Mouse (Mus musculus) embryonic facial prominence, embryonic 13.5 days (tissue): ENCODE results near the gene Trappc3. TPM values are rescaled to one million over a fixed set of nuclear protein-coding genes. Genes with fewer than 3 reads are reported as not detected.

Source experiments
- ATAC-seq: fragments of 200-750 bp; cut with Nextera tagmentation; 2 replicates; pipeline ENCODE4 v1.8.0; 2017; ENCODE audit warnings: low read depth; ENCODE audit not compliant: insufficient number of reproducible peaks, insufficient read depth, low FRiP score, low TSS enrichment
- H3K27ac ChIP-seq: fragments of 300-500 bp; sonication (generic); 2 replicates; pipeline ENCODE4 v1.5.1; 2015; ENCODE audit warnings: moderate library complexity, mild to moderate bottlenecking, inconsistent platforms
- H3K27me3 ChIP-seq: fragments of 300-500 bp; sonication (generic); 2 replicates; pipeline ENCODE4 v1.6.1; 2015; ENCODE audit warnings: mild to moderate bottlenecking, inconsistent platforms
- H3K36me3 ChIP-seq: fragments of 300-500 bp; sonication (generic); 2 replicates; pipeline ENCODE4 v1.6.1; 2015; ENCODE audit warnings: mild to moderate bottlenecking, inconsistent platforms
- H3K4me1 ChIP-seq: fragments of 300-500 bp; sonication (generic); 2 replicates; pipeline ENCODE4 v1.6.1; 2015; ENCODE audit warnings: inconsistent platforms
- H3K4me2 ChIP-seq: fragments of 300-500 bp; sonication (generic); 2 replicates; pipeline ENCODE4 v1.6.1; 2015; ENCODE audit warnings: moderate library complexity, mild to moderate bottlenecking, inconsistent platforms
- H3K4me3 ChIP-seq: fragments of 300-500 bp; sonication (generic); 2 replicates; pipeline ENCODE4 v1.5.1; 2015; ENCODE audit warnings: mild to moderate bottlenecking, inconsistent platforms
- H3K9ac ChIP-seq: fragments of 300-500 bp; sonication (generic); 2 replicates; pipeline ENCODE4 v1.6.1; 2015; ENCODE audit warnings: mild to moderate bottlenecking, inconsistent platforms
- H3K9me3 ChIP-seq: fragments of 300-500 bp; sonication (generic); 2 replicates; pipeline ENCODE4 v1.6.1; 2016; ENCODE audit warnings: inconsistent platforms
- WGBS: fragments of 180-500 bp; shearing (Covaris S2); methylation state at CpG from one replicate; pipeline ENCODE4 v1.1.7; 2015; ENCODE audit warnings: mixed read lengths; 5-methylcytosine and 5-hydroxymethylcytosine counted together
- polyA plus RNA-seq: library from polyadenylated mRNA; unstranded; fragments of >200 nt; fragmentation: Nextera tagmentation; extraction: Ambion mirVana; gene quantifications from 2 replicates; pipeline ENCODE4 v1.2.1, GENCODE M21; 2015

Trappc3 gene
- polyA plus RNA-seq, 1 experiment from 2014 or later, result 126 TPM

GRCm38 (mm10) chr4:126319806-126320205 is 57.7 kb downstream of the Trappc3 start:
- Histone ChIP-seq H3K9me3 (no peaks in the 10 kb centered on the region), H3K27me3 (peaks cover 12% of the 10 kb centered on the region), H3K4me2 (peak overlapping the region; percentile 85; the same call in 1 of the 2 replicates), H3K4me3 (no peak overlapping the region), H3K9ac (no peak overlapping the region), H3K36me3 (peaks cover 37% of the 10 kb centered on the region), H3K27ac (no peak overlapping the region), H3K4me1 (peaks cover 42% of the 10 kb centered on the region)
- WGBS, result 91% methylated on average over 6 of the region's 6 CpGs
- ATAC-seq, result no peak

DNA sequence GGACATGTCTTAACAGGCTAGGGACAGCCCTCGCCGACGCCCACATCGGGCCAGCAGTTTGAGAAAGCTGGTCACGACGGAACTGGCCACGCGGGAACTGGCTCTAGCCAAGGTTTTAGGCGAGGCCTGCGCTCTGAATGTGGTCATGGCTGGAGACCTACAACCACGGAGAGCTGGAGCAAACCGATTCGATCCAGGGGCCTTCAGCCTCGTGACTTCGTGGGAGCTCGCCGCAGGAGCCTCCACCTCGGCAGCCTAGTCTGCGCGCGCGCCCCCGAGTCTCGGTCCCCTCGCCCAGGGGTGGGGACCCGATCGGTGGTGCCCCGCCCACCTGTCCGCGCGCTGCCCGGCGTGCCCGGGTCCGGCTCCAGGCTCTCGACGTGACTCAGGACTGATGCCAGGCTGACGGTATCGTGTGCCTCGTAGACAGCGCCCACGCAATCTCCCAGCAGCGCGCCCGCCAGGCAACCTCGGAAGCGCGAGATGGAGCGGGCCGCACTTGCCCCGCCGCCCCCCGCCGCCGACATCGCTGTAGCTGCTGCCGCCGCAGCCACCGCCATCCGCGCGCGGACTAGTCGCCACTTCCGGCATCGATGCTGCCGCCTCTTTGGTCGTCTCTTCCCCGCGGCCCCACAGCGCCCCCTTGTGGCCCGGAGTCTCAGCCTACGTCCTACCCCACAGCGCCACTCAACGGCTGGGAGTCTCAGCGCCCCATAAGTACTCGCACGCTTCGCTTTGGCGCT is 59.2 kb downstream of the Trappc3 start, which contains the start of gene Adprhl2:
Gene Adprhl2 (minus strand): TSS at position 593 of the 743 bp plus-strand sequence.
- peak; percentile 59; the same call in 1 of the 2 replicates for ATAC-seq
- Histone ChIP-seq H3K9ac (peak within 1 kb of the TSS; percentile 91), H3K4me2 (peak within 1 kb of the TSS; percentile 85), H3K36me3 (peaks cover 28% of the 10 kb centered on the region), H3K27ac (peak within 1 kb of the TSS; percentile 71), H3K4me3 (peak within 1 kb of the TSS; percentile 83), H3K9me3 (no peaks in the 10 kb centered on the region), H3K4me1 (peaks cover 38% of the 10 kb centered on the region), H3K27me3 (peaks cover 13% of the 10 kb centered on the region)
- WGBS, result under 1% methylated on average over 78 of the region's 80 CpGs

DNA sequence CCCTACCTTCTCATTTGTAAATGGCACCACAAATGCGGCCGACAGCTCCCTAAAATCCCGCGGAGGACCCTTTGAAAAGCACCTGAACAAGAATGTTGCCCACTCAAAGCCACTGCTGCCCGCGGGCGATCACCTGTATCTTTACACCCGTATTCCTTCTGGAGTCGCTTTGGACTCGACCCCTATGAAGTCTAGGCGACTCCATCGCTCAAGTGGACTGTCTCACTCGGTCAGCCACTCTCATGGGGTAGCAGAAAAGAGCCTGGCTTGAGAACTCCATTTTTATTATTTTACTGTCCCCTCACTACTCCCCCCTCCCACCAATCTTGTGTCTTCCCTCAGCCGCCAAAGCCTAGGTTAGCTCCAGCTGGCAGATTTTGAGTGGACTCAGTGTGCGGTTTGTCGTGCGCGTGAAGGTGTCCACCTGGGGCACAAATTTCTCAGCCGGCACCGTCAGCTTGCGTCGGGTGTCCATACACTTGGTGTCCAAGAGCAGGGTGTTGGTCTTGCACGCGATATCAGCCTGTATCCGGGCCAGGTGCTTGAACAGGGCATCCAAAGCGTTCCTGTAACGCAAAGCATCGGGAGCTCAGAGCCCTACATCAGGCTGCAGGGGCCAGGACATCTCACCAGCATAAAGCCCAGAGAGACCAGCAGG is 59.9 kb downstream of the Trappc3 start:
- Histone ChIP-seq H3K9ac (peak overlapping the region; percentile 51; the same call in 1 of the 2 replicates), H3K27ac (no peak overlapping the region)

DNA sequence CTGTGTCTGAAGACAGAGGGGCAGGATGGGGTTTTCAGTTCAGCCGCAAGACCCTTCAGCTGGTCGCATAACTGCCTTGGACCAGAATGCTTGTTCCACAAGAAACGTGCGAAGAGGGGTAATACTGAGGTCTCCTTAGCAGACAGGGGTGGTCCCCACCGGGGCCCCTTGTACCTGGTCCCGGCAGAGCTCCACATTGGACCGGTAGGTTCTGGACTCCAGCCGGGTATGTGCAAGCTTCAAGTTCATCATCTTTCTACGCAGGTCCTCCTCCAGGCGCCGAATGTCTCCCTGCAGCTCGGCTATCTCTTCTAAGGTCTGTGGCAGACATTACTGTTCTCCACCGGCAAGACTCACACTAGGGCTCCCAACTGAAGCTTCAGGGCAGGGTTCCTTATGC is 60.5 kb downstream of the Trappc3 start:
- Histone ChIP-seq H3K9ac (no peak overlapping the region), H3K27me3 (peaks cover 13% of the 10 kb centered on the region), H3K9me3 (no peaks in the 10 kb centered on the region), H3K4me3 (no peak overlapping the region), H3K4me1 (peaks cover 36% of the 10 kb centered on the region), H3K4me2 (no peak overlapping the region), H3K36me3 (peaks cover 14% of the 10 kb centered on the region), H3K27ac (no peak overlapping the region)
- 97% methylated on average over 13 of the region's 13 CpGs for WGBS
- no peak for ATAC-seq

More for the DNA sequence above, 59.9 kb downstream of the Trappc3 start:
- peaks cover 36% of the 10 kb centered on the region for H3K4me1 ChIP-seq
- H3K4me3 ChIP-seq, result peak overlapping the region; percentile 83
- ATAC-seq, result no peak
- H3K36me3 ChIP-seq, result peaks cover 21% of the 10 kb centered on the region
- peaks cover 13% of the 10 kb centered on the region for H3K27me3 ChIP-seq
- no peaks in the 10 kb centered on the region for H3K9me3 ChIP-seq
- 54% methylated on average over 28 of the region's 28 CpGs for WGBS
- peak overlapping the region; percentile 85 for H3K4me2 ChIP-seq

GRCm38 (mm10) chr4:126324861-126325260 is 62.7 kb downstream of the Trappc3 start:
- ATAC-seq, result 0 out of 2 replicates have a peak, but pooled peaks have one; percentile 1
- Histone ChIP-seq H3K4me3 (peak overlapping the region; percentile 29), H3K9me3 (no peaks in the 10 kb centered on the region), H3K9ac (peak overlapping the region; percentile 54), H3K4me1 (peaks cover 33% of the 10 kb centered on the region), H3K27ac (peak overlapping the region; percentile 68), H3K27me3 (peaks cover 13% of the 10 kb centered on the region), H3K4me2 (peak overlapping the region; percentile 58), H3K36me3 (0 out of 2 replicates have a peak, but pooled peaks cover 1% of the 10 kb centered on the region)
- 23% methylated on average over 13 of the region's 13 CpGs for WGBS

GRCm38 (mm10) chr4:126325281-126325861 is 63.2 kb downstream of the Trappc3 start, which contains the start of gene Tekt2:
Gene Tekt2 (minus strand): TSS chr4:126325688.
- Histone ChIP-seq H3K36me3 (no peaks in the 10 kb centered on the region), H3K9ac (peak within 1 kb of the TSS; percentile 54), H3K27me3 (peaks cover 13% of the 10 kb centered on the region), H3K4me3 (peak within 1 kb of the TSS; percentile 29), H3K9me3 (no peaks in the 10 kb centered on the region), H3K4me2 (peak within 1 kb of the TSS; percentile 58), H3K4me1 (peaks cover 28% of the 10 kb centered on the region), H3K27ac (peak within 1 kb of the TSS; percentile 68)
- ATAC-seq, result peak; percentile 34; the same call in 1 of the 2 replicates
- WGBS, result 5% methylated on average over 23 of the region's 23 CpGs

Other genes starting within 250 kb of the Trappc3 start
- gene Csf3r, start 237.8 kb upstream of the Trappc3 start, polyA plus RNA-seq, result 0.62 and 0.69 TPM in 2 replicates
- 154 and 162 TPM in 2 replicates for gene Mrps15, start 215.4 kb upstream of the Trappc3 start, polyA plus RNA-seq
- 19.2 and 22.2 TPM in 2 replicates for gene Oscp1, start 203.8 kb upstream of the Trappc3 start, polyA plus RNA-seq
- gene Lsm10, start 165.7 kb upstream of the Trappc3 start, polyA plus RNA-seq, result 46.7 and 50.3 TPM in 2 replicates
- gene Stk40, start 158.4 kb upstream of the Trappc3 start, polyA plus RNA-seq, result 34.9 and 36.6 TPM in 2 replicates
- gene Eva1b, start 114.6 kb upstream of the Trappc3 start, polyA plus RNA-seq, result 70.2 and 78.2 TPM in 2 replicates
- 8.6 and 10.3 TPM in 2 replicates for gene Sh3d21, start 98.8 kb upstream of the Trappc3 start, polyA plus RNA-seq
- 248 and 262 TPM in 2 replicates for gene Thrap3, start 59.6 kb upstream of the Trappc3 start, polyA plus RNA-seq
- 48.8 and 57.0 TPM in 2 replicates for gene Map7d1, start 6.0 kb upstream of the Trappc3 start, polyA plus RNA-seq
- 33.9 and 43.4 TPM in 2 replicates for gene Col8a2, start 24.5 kb downstream of the Trappc3 start, polyA plus RNA-seq
- 94.3 and 97.5 TPM in 2 replicates for gene Adprhl2, start 59.4 kb downstream of the Trappc3 start, polyA plus RNA-seq
- 18.5 and 22.0 TPM in 2 replicates for gene Tekt2, start 63.4 kb downstream of the Trappc3 start, polyA plus RNA-seq
- gene Ago3, start 167.2 kb downstream of the Trappc3 start, polyA plus RNA-seq, result 20.1 and 24.9 TPM in 2 replicates
- gene Ago1, start 206.3 kb downstream of the Trappc3 start, polyA plus RNA-seq, result 7.4 and 8.1 TPM in 2 replicates